Mouse (Mus musculus) heart, adult 9 months (tissue): ENCODE measurements around the gene Calhm1.
A peak's percentile ranks its signal among the peaks of the same experiment; 100 is the strongest.

ENCODE experiments used
- DNase-seq, 2 experiments: peaks; one replicate each; pipeline ENCODE4 v3.0.0; 2022; ENCODE audit warnings: low spot score in 2 of 2

Calhm1 gene

GRCm38 (mm10) chr19:47144154-47144553 lies at the start of gene Calhm1:
Gene Calhm1, minus strand, starts transcription at chr19:47144254.
- DNase-seq = no peak

GRCm38 (mm10) chr19:47192158-47192557 lies 48.1 kb upstream of the Calhm1 start:
- no peak for DNase-seq

GRCm38 (mm10) chr19:47188515-47189128 lies 44.6 kb upstream of the Calhm1 start:
- no peak for DNase-seq

- no peak for DNase-seq
Observed at GRCm38 (mm10) chr19:47186514-47187275, 42.6 kb upstream of the Calhm1 start.

- DNase-seq = no peak
Observed at GRCm38 (mm10) chr19:47184736-47185135, 40.7 kb upstream of the Calhm1 start.

- DNase-seq = no peak
Observed at GRCm38 (mm10) chr19:47184221-47184620, 40.2 kb upstream of the Calhm1 start.

GRCm38 (mm10) chr19:47180011-47180410 lies 36.0 kb upstream of the Calhm1 start:
- DNase-seq = no peak

- DNase-seq = no peak
Observed at GRCm38 (mm10) chr19:47179272-47179809, 35.3 kb upstream of the Calhm1 start.

GRCm38 (mm10) chr19:47178431-47179271 lies 34.6 kb upstream of the Calhm1 start, which contains the start of gene Neurl1a:
Gene Neurl1a, plus strand, starts transcription at chr19:47178820.
- DNase-seq = no peak

- DNase-seq = no peak
Observed at GRCm38 (mm10) chr19:47178001-47178400, 33.9 kb upstream of the Calhm1 start.

GRCm38 (mm10) chr19:47176916-47177505 lies 33.0 kb upstream of the Calhm1 start:
- DNase-seq = no peak

GRCm38 (mm10) chr19:47175472-47175871 lies 31.4 kb upstream of the Calhm1 start:
- DNase-seq = no peak

- DNase-seq = no peak
Observed at GRCm38 (mm10) chr19:47174515-47174914, 30.5 kb upstream of the Calhm1 start.

GRCm38 (mm10) chr19:47168793-47169412 lies 24.8 kb upstream of the Calhm1 start:
- DNase-seq = peak; percentile 53 to 80

- peak; percentile 38 to 53 for DNase-seq
Observed at GRCm38 (mm10) chr19:47168223-47168622, 24.2 kb upstream of the Calhm1 start.

GRCm38 (mm10) chr19:47167617-47168214 lies 23.7 kb upstream of the Calhm1 start:
- no peak for DNase-seq

- no peak for DNase-seq
Observed at GRCm38 (mm10) chr19:47166758-47167157, 22.7 kb upstream of the Calhm1 start.

GRCm38 (mm10) chr19:47163176-47163744 lies 19.2 kb upstream of the Calhm1 start:
- DNase-seq = no peak

GRCm38 (mm10) chr19:47161669-47162068 lies 17.6 kb upstream of the Calhm1 start:
- DNase-seq = no peak

GRCm38 (mm10) chr19:47157664-47158063 lies 13.6 kb upstream of the Calhm1 start, which contains the start of gene Calhm3:
Gene Calhm3, minus strand, starts transcription at chr19:47157764.
- no peak for DNase-seq
